In the genomic region with DNA sequence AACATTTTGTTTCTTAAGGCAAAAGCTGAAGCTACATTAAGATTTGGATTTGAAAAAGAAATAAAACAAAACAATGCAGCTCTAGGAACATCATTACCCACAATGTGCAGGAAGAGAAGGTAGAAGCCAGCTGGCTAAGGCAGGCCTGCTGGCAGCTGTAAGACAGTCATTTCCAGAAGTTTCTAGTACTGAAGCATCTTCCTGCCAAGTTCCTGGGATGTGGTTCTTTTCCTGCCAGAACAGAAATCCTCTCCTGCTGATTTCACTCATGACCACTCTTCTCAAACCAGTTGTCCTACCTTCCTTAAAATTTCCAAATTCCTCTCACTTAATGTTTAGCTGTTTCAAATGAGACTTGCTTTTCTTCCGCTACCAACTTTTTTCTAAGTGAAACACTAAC, we compare ENCODE assay signal across 20 mouse cellular contexts. TPM values are rescaled to one million over a fixed set of nuclear protein-coding genes. Genes with fewer than 3 reads are reported as not detected.
DNase-seq lines count a peak whose midpoint lies in the region; TF ChIP-seq lines count a peak whose summit lies in the region.
"Had no signal": no experiment of that assay in that cellular context is flagged by ENCODE, and none has a peak within 500 bp of the region (broad histone marks: within the 10 kb centered on the region; RNA-seq: fewer than 3 reads in every experiment).

No protein-coding gene starts in this region.

- TF ChIP-seq CTCF in gastrocnemius, adult 2 months (IDR thresholded peaks at IDR 0.05), result no peak

- no peak overlapping the region for H3K4me3 ChIP-seq in gastrocnemius, adult 2 months
- H3K4me3 ChIP-seq: erythroblast, embryonic 14.5 days; layer of hippocampus, adult 2 months; left cerebral cortex, adult 2 months; limb, embryonic 12.5 days; liver, embryonic 15.5 days had no signal

- intact Hi-C loops in gastrocnemius, adult 2 months (cut with DNase I), result no loop called here
- intact Hi-C loops in gastrocnemius, postnatal 36 days (cut with DNase I), result no loop called here
- intact Hi-C loops in left cerebral cortex, postnatal 4 days (cut with DNase I), result no loop called here

- peak; percentile 19 for DNase-seq in gastrocnemius, adult 2 months
- no peak for DNase-seq in gastrocnemius, postnatal 36 days
- peak; percentile 21 for DNase-seq in left cerebral cortex, postnatal 4 days
- DNase-seq in left cerebral cortex, adult 18-20 months (ENCODE audit: low spot score in 2 of 2), result no peak
- peak; percentile 9 for DNase-seq in brain, adult 2 months (ENCODE audit: low read depth, low spot score)
- DNase-seq in lung, postnatal 36 days, result peak; percentile 3
- DNase-seq in adrenal gland, postnatal 10 days, result no peak
- DNase-seq: cerebellum, postnatal 36 days; kidney, adult 11 months; right cerebral cortex, adult 18-20 months; thymus, adult 2 months had no signal

- H3K27ac ChIP-seq in gastrocnemius, adult 2 months, result no peak overlapping the region
- H3K27ac ChIP-seq: kidney, postnatal 0 days; layer of hippocampus, adult 2 months; left cerebral cortex, adult 2 months; limb, embryonic 12.5 days; liver, embryonic 15.5 days had no signal

RNA-seq across cellular contexts. Expression of gene Olfr986, which starts 14.3 kb away (rescaled TPM):
- total RNA-seq in gastrocnemius, adult 2 months (2021), result not detected
- not detected for total RNA-seq in gastrocnemius, postnatal 36 days (2021)
- total RNA-seq in left cerebral cortex, postnatal 4 days (2021), result not detected
- total RNA-seq in left cerebral cortex, adult 18-20 months (2021), result not detected
- total RNA-seq in adrenal gland, postnatal 10 days (2021), result not detected
- total RNA-seq: adrenal gland, postnatal 4 days; gastrocnemius, postnatal 4 days; layer of hippocampus, adult 2 months; megakaryocyte, adult 5-6 weeks had no signal

RNA-seq across cellular contexts. Expression of gene Tmem225, which starts 18.5 kb away (rescaled TPM):
- not detected for total RNA-seq in gastrocnemius, adult 2 months (2021)
- not detected for total RNA-seq in gastrocnemius, postnatal 36 days (2021)
- not detected for total RNA-seq in left cerebral cortex, postnatal 4 days (2021)
- total RNA-seq in left cerebral cortex, adult 18-20 months (2021), result not detected
- not detected for total RNA-seq in adrenal gland, postnatal 10 days (2021)
- total RNA-seq: adrenal gland, postnatal 4 days; gastrocnemius, postnatal 4 days; layer of hippocampus, adult 2 months; left cerebral cortex, adult 2 months; megakaryocyte, adult 5-6 weeks had no signal

RNA-seq across cellular contexts. Expression of gene Zfp202, which starts 25.7 kb away (rescaled TPM):
- total RNA-seq in gastrocnemius, adult 2 months (2021), result 1 to 10 TPM; 1.4 to 1.8 TPM
- 1 to 10 TPM; 1.4 to 1.6 TPM for total RNA-seq in gastrocnemius, postnatal 36 days (2021)
- 1 to 10 TPM; 8.5 to 9.1 TPM for total RNA-seq in left cerebral cortex, postnatal 4 days (2021)
- total RNA-seq in left cerebral cortex, adult 18-20 months (2021), result 1 to 10 TPM; 3.4 to 3.6 TPM
- total RNA-seq in adrenal gland, postnatal 10 days (2021), result 1 to 10 TPM; 4.3 to 4.5 TPM

RNA-seq across cellular contexts. Expression of gene Olfr985, which starts 36.5 kb away (rescaled TPM):
- not detected for total RNA-seq in gastrocnemius, adult 2 months (2021)
- total RNA-seq in gastrocnemius, postnatal 36 days (2021), result not detected
- total RNA-seq in left cerebral cortex, postnatal 4 days (2021), result not detected
- not detected for total RNA-seq in left cerebral cortex, adult 18-20 months (2021)
- not detected for total RNA-seq in adrenal gland, postnatal 10 days (2021)
- total RNA-seq: adrenal gland, postnatal 4 days; layer of hippocampus, adult 2 months; left cerebral cortex, adult 2 months; megakaryocyte, adult 5-6 weeks had no signal

RNA-seq across cellular contexts. Expression of gene Olfr984, which starts 52.4 kb away (rescaled TPM):
- not detected for total RNA-seq in gastrocnemius, adult 2 months (2021)
- total RNA-seq in gastrocnemius, postnatal 36 days (2021), result not detected
- total RNA-seq in left cerebral cortex, postnatal 4 days (2021), result not detected
- total RNA-seq in left cerebral cortex, adult 18-20 months (2021), result not detected
- total RNA-seq in adrenal gland, postnatal 10 days (2021), result not detected
- total RNA-seq: adrenal gland, postnatal 4 days; gastrocnemius, postnatal 4 days; layer of hippocampus, adult 2 months; left cerebral cortex, adult 2 months; megakaryocyte, adult 5-6 weeks had no signal

Comparison
In these comparisons a context has a peak if more than half of its experiments do, and no peak if none do; other contexts are left out.
1. DNase-seq: peak in gastrocnemius, adult 2 months (single experiment), left cerebral cortex, postnatal 4 days (single experiment), brain, adult 2 months (single experiment) and lung, postnatal 36 days (single experiment); none in gastrocnemius, postnatal 36 days (0 of 2), left cerebral cortex, adult 18-20 months (0 of 2) and adrenal gland, postnatal 10 days (single experiment).